ENCODE assay signal across 9 mouse cellular contexts in genomic region chr7:79728219-79728618, GRCm38 (mm10). TPM values are rescaled to one million over a fixed set of nuclear protein-coding genes. Genes with fewer than 3 reads are reported as not detected.
A peak's percentile ranks its signal among the peaks of the same experiment; 100 is the strongest.
DNase-seq lines count a peak whose midpoint lies in the region; TF ChIP-seq lines count a peak whose summit lies in the region.
"Had no signal": no experiment of that assay in that cellular context is flagged by ENCODE, and none has a peak within 500 bp of the region (broad histone marks: within the 10 kb centered on the region; RNA-seq: fewer than 3 reads in every experiment).

No protein-coding gene starts in this region.

- DNase-seq in layer of hippocampus, adult 11-12 months (ENCODE audit: low spot score): peak; percentile 56
- no peak for DNase-seq in layer of hippocampus, adult 9-10 months (ENCODE audit: low spot score)
- DNase-seq in adipocyte (ENCODE audit: low spot score): peak; percentile 77
- peak; percentile 77 for DNase-seq in heart, postnatal 4 days
- peak; percentile 40 for DNase-seq in layer of hippocampus, adult 9-11 months
- peak; percentile 69 for DNase-seq in lung, postnatal 36 days
- peak; percentile 59 to 80 for DNase-seq in spleen, postnatal 4 days (ENCODE audit: low spot score in 2 of 2)

- no peak for TF ChIP-seq POLR2A in embryonic fibroblast, embryonic 13.5 days (IDR thresholded peaks at IDR 0.05; ENCODE audit: low read depth, low read length)

- H3K4me3 ChIP-seq in embryonic fibroblast, embryonic 13.5 days (ENCODE audit: insufficient read depth, low read length): no peak overlapping the region
- H3K4me3 ChIP-seq: embryonic facial prominence, embryonic 15.5 days had no signal

- H3K4me1 ChIP-seq in embryonic fibroblast, embryonic 13.5 days (ENCODE audit: control insufficient read depth, insufficient read depth, low read length): no peaks in the 10 kb centered on the region
- H3K4me1 ChIP-seq: embryonic facial prominence, embryonic 15.5 days had no signal

- no peak overlapping the region for H3K27ac ChIP-seq in embryonic fibroblast, embryonic 13.5 days (ENCODE audit: insufficient read depth, low read length)
- H3K27ac ChIP-seq: embryonic facial prominence, embryonic 15.5 days had no signal

- TF ChIP-seq CTCF in embryonic fibroblast, embryonic 13.5 days (IDR thresholded peaks at IDR 0.05; ENCODE audit: borderline replicate concordance, insufficient read depth, low read length): peak; percentile 66; the same call in 1 of the 2 replicates

RNA-seq across cellular contexts. Expression of gene Plin1, which starts 4.5 kb away (rescaled TPM):
- polyA plus RNA-seq in embryonic fibroblast, embryonic 13.5 days (2011; ENCODE audit: insufficient read length, low read depth, missing spikeins): 0.23 TPM in 1 of 2 replicates, not detected in the other
- total RNA-seq in heart, postnatal 4 days (2021): 1 to 10 TPM; 5.1 to 9.6 TPM

RNA-seq across cellular contexts. Expression of gene Kif7, which starts 12.7 kb away (rescaled TPM):
- 3.5 and 5.3 TPM in 2 replicates for polyA plus RNA-seq in embryonic fibroblast, embryonic 13.5 days (2011; ENCODE audit: insufficient read length, low read depth, missing spikeins)
- 1 to 10 TPM; 4.9 to 5.4 TPM for total RNA-seq in heart, postnatal 4 days (2021)

RNA-seq across cellular contexts. Expression of gene Pex11a, which starts 14.7 kb away (rescaled TPM):
- 3.2 and 7.3 TPM in 2 replicates for polyA plus RNA-seq in embryonic fibroblast, embryonic 13.5 days (2011; ENCODE audit: insufficient read length, low read depth, missing spikeins)
- total RNA-seq in heart, postnatal 4 days (2021): 1 to 10 TPM; 7.2 to 8.5 TPM

RNA-seq across cellular contexts. Expression of gene Wdr93, which starts 14.7 kb away (rescaled TPM):
- not detected in 2 replicates for polyA plus RNA-seq in embryonic fibroblast, embryonic 13.5 days (2011; ENCODE audit: insufficient read length, low read depth, missing spikeins)
- under 1 TPM in 1 of 2 experiments, not detected in 1; 0.19 TPM for total RNA-seq in heart, postnatal 4 days (2021)
